Mouse (Mus musculus) thymus, adult 2 months (tissue): Measurements from ENCODE around the gene Gse1.

Source experiments
- CTCF ChIP-seq: fragments of 200-500 bp; IDR thresholded peaks from 2 replicates; pipeline ENCODE4 v1.5.1; 2012; ENCODE audit warnings: mild to moderate bottlenecking, control low read depth, low read length, moderate library complexity, borderline replicate concordance; ENCODE audit not compliant: control insufficient read depth, poor library complexity, insufficient read depth; ENCODE audit errors: extremely low read depth
- POLR2A ChIP-seq: fragments of 200-500 bp; IDR thresholded peaks from 2 replicates; pipeline ENCODE4 v1.6.1; 2012; ENCODE audit warnings: mild to moderate bottlenecking, low read length, control low read depth, moderate library complexity; ENCODE audit not compliant: control insufficient read depth, poor library complexity, insufficient read depth; ENCODE audit errors: extremely low read depth

DNA sequence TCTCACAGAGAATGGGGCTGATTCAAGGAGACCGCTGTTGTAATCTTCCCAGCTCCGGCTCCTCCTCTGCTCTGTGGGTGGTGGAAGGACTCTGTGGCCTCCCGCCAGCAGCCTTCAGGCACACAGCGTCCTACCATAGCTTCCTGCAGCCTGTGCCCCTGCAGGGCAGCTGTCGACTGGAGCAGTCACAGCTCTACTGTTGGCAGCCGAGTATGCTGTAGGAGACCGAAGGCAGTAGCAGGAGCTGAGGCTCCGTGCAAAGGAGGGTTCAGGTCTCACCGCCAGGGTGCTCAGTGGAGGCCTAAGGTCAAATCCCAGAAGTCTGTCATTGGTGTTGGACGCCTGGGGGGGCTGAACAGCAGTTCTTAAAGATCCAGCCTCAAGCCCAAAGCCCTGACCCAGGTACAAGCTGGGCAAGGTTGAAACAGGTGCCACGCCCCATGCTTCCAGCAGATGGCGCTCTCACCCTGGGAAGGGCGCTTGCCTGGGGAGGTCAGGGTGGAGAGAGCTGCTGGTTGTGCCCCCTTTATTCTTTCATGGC, 72.4 kb downstream of the Gse1 start:
- TF ChIP-seq POLR2A (0 out of 2 replicates have a peak, but pooled peaks have one; percentile 23), CTCF (peak; percentile 97)
